Mouse (Mus musculus): ENCODE data around the gene Cfap97d2. TPM values are rescaled to one million over a fixed set of nuclear protein-coding genes. Genes with fewer than 3 reads are reported as not detected.
"Not testable (repeated sequence)": the region's sequence is repeated elsewhere in the genome, so short reads cannot be mapped to it uniquely, and the experiment has no call there.

The Cfap97d2 gene
- total RNA-seq, 2 experiments from 2014 or later = 3.1 to 3.2 TPM

- peak; percentile 6 to 37 for DNase-seq (ENCODE audit: low spot score in 2 of 2)
- TF ChIP-seq CTCF (conservative IDR thresholded peaks at IDR 0.05) = peak; percentile 90
- H3K4me3 ChIP-seq = no peak overlapping the region
- H3K27ac ChIP-seq = no peak overlapping the region
Measured at GRCm38 (mm10) chr8:13725722-13726121, 20.0 kb downstream of the Cfap97d2 start.

DNA sequence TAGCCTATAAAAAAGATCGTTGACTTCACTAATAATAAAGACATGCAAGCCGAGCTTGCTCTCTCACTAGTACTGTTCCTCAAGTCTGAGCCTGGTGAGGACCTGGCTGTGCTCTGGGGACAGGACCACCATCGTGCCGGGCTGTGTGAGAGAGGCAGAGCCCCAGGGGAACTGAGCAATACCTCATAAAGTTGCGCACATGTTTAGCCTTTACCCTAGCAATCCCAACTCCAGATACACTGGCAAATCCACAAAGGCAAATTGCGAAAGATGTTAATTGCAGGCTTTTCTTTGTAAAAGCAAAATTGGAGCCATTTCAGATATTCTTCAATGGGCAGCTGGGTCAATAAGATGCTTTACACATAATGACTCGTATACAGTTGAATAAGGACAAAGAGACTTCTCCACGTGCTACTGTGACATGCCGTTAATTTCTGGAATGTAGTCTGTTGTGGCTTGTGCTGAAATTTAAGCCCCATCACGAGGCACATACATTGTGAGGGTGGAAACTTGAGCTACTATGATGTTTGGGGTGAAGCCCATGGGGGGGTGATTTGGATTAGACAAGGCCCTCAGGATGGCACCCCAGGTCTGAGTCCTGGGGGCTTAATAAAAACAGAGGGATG lies 21.9 kb downstream of the Cfap97d2 start:
- DNase-seq (ENCODE audit: low spot score in 2 of 2) = no peak
- TF ChIP-seq CTCF (conservative IDR thresholded peaks at IDR 0.05) = no peak
- Histone ChIP-seq H3K4me3 (no peak overlapping the region), H3K27ac (no peak overlapping the region)

- Histone ChIP-seq H3K27ac (no peak overlapping the region; the same call in 1 of the 2 replicates), H3K4me3 (no peak overlapping the region)
- peak in 1 of 2 experiments; percentile 28 for DNase-seq (ENCODE audit: low spot score in 2 of 2)
- TF ChIP-seq CTCF (conservative IDR thresholded peaks at IDR 0.05) = no peak
Measured at GRCm38 (mm10) chr8:13740323-13740770, 34.7 kb downstream of the Cfap97d2 start.

DNA sequence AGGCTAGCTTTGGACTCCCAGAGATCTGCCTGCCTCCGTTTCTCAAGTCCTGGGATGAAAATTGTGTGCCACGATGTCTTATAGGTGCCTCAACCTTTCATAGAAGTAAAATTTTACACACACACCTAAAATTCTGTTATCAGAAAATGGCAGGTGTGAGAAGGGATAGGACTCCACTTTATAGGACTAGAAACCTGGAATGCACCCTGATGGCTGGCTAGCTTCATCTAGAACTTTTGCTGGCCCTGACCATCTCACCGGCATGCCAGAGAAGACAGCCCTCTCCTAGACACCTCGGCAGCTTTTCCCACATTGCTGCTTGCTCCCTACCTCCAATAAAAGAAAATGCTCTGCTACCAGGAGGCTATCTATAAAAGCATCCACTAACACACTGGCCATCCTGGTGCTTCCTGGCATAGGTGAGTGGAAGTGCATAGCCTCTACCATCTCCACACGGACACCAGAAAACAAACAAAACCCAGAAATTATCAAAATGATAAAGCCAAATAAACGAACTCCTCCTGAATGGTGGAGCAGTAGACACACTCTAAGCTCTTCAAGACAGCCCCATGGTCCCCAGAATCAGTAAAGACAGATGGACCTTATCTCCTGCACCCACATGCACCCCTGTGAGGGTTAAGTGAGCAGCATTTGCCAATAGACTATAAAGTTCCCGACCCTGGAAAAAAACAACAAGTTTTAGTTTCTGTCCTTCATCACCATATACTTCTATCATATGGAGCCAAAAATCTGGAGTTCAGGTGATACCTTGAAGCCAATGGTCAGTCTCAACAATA lies 35.3 kb downstream of the Cfap97d2 start:
- DNase-seq (ENCODE audit: low spot score in 2 of 2) = no peak
- Histone ChIP-seq H3K4me3 (no peak overlapping the region), H3K27ac (no peak overlapping the region)
- TF ChIP-seq CTCF (conservative IDR thresholded peaks at IDR 0.05) = no peak

- H3K4me3 ChIP-seq; H3K27ac ChIP-seq; DNase-seq (ENCODE audit: low spot score in 2 of 2): not testable (repeated sequence)
Measured at GRCm38 (mm10) chr8:13746212-13746611, 40.5 kb downstream of the Cfap97d2 start.

GRCm38 (mm10) chr8:13747626-13748025 lies 41.9 kb downstream of the Cfap97d2 start:
- no peak for DNase-seq (ENCODE audit: low spot score in 2 of 2)
- no peak overlapping the region for H3K27ac ChIP-seq
- no peak overlapping the region for H3K4me3 ChIP-seq
- no peak for TF ChIP-seq CTCF (conservative IDR thresholded peaks at IDR 0.05)

DNA sequence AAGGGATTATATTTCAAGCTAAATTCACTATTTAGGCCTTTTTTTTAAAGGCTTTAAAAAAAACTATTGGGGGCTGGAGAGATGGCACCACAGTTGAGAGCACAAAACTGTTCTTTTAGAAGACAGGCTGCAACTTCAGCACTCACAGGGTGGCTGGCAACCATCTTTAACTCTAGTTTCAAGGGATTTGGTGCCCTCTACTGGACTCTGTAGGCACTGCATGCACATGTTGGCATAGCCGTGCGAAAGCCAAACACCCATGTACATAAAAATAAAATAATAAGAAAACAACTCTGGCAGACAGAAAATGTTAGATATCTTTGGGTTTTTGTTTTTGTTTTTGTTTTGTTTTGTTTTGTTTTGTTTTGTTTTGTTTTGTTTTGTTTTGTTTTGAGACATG lies 48.0 kb downstream of the Cfap97d2 start:
- H3K27ac ChIP-seq = no peak overlapping the region
- DNase-seq (ENCODE audit: low spot score in 2 of 2) = peak in 1 of 2 experiments; percentile 70
- H3K4me3 ChIP-seq = no peak overlapping the region
- peak; percentile 91 for TF ChIP-seq CTCF (conservative IDR thresholded peaks at IDR 0.05)

DNA sequence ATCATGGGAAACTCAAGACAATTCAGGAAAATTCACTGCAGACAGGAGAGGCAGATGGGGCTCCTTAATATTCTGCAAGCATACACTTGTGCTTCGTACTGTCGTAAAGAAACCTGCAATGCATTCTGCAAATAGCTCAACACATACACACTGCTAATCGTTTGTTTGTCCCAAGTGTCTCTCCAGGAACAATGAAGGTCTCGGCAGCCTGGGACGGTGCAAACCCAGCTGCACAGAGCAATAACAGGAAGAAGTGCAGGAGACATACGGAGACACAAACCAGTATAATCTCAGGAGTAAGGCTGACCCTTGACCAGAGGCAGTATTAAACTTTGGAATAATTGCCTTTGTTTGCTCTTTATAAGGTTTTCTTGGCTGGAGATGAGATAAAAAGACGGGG lies 50.8 kb downstream of the Cfap97d2 start:
- Histone ChIP-seq H3K27ac (0 out of 2 replicates have a peak overlapping the region, but pooled peaks have one; percentile 91), H3K4me3 (no peak overlapping the region)
- no peak for TF ChIP-seq CTCF (conservative IDR thresholded peaks at IDR 0.05)
- no peak for DNase-seq (ENCODE audit: low spot score in 2 of 2)

- Histone ChIP-seq H3K27ac (peak within 1 kb of the TSS; percentile 91), H3K4me3 (peak within 1 kb of the TSS; percentile 84)
- TF ChIP-seq CTCF (conservative IDR thresholded peaks at IDR 0.05) = no peak
- DNase-seq (ENCODE audit: low spot score in 2 of 2) = peak; percentile 81 to 90
Measured at GRCm38 (mm10) chr8:13756982-13757804, 51.5 kb downstream of the Cfap97d2 start, which contains the start of gene Cdc16. Gene Cdc16, plus strand, starts transcription at chr8:13757676.

GRCm38 (mm10) chr8:13757805-13758727 lies 52.4 kb downstream of the Cfap97d2 start:
- peak; percentile 79 for TF ChIP-seq CTCF (conservative IDR thresholded peaks at IDR 0.05)
- Histone ChIP-seq H3K4me3 (peak overlapping the region; percentile 84), H3K27ac (peak overlapping the region; percentile 91)
- DNase-seq (ENCODE audit: low spot score in 2 of 2) = peak; percentile 25 to 32

DNA sequence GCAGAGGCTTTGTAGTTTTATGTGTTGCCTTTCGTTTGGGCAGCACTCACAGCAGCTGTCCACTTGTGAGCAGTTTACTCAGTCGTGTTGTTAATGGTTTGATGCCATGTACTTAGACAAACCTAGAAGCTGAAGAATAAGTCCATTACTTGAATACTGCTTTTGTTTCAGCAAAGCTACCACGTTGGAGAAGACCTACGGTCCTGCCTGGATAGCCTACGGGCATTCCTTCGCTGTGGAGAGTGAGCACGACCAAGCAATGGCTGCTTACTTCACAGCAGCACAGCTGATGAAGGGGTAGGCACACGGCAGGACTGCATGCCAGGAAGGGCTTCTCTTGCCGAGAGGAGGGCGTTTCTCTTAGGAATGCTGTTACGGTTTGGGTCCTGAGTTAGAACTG lies 63.5 kb downstream of the Cfap97d2 start:
- DNase-seq (ENCODE audit: low spot score in 2 of 2) = no peak
- Histone ChIP-seq H3K4me3 (no peak overlapping the region), H3K27ac (no peak overlapping the region)
- TF ChIP-seq CTCF (conservative IDR thresholded peaks at IDR 0.05) = no peak

DNA sequence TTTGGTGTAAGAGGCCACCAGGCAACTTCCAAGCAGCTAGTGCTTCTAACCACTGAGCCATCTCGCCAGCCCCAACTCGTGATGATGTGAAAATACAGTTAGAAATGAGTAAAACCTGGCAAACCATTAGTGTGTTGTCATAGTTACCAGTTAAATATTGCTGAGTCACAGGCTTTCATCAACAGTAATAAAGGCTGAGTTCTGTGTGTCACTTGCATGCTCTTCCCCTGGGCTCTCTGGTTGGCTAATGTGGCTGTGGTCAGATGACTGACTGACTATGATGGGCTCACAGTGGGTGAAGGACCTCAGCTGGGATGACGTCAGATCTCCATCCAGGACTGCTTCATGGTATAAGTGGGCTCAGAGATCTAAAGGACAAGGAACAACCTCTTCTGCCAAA lies 74.8 kb downstream of the Cfap97d2 start:
- no peak for DNase-seq (ENCODE audit: low spot score in 2 of 2)
- H3K27ac ChIP-seq = 0 out of 2 replicates have a peak overlapping the region, but pooled peaks have one; percentile 23
- no peak overlapping the region for H3K4me3 ChIP-seq
- TF ChIP-seq CTCF (conservative IDR thresholded peaks at IDR 0.05) = no peak

All from layer of hippocampus, adult 2 months (tissue).